Mouse (Mus musculus) intestine, postnatal 0 days (tissue): Measurements from ENCODE around the gene Shcbp1l. TPM values are rescaled to one million over a fixed set of nuclear protein-coding genes. Genes with fewer than 3 reads are reported as not detected.

ENCODE experiments used
- ATAC-seq: fragments of 200-750 bp; cut with Nextera tagmentation; 2 replicates; pipeline ENCODE4 v1.8.0; 2017; ENCODE audit warnings: mild to moderate bottlenecking, moderate TSS enrichment, moderate library complexity
- H3K27ac ChIP-seq: fragments of 300-500 bp; sonication (generic); 2 replicates; pipeline ENCODE4 v1.5.1; 2014; ENCODE audit warnings: mild to moderate bottlenecking, low read depth, low read length, moderate library complexity
- H3K27me3 ChIP-seq: fragments of 300-500 bp; sonication (generic); replicated peaks from 2 replicates; pipeline ENCODE4 v1.6.1; 2014; ENCODE audit warnings: low read length, mixed read lengths; ENCODE audit not compliant: control insufficient read depth, insufficient read depth
- H3K36me3 ChIP-seq: fragments of 300-500 bp; sonication (generic); 2 replicates; pipeline ENCODE4 v1.6.1; 2014; ENCODE audit warnings: mild to moderate bottlenecking, moderate library complexity; ENCODE audit not compliant: control insufficient read depth, insufficient read depth
- H3K4me1 ChIP-seq: fragments of 300-500 bp; sonication (generic); replicated peaks from 2 replicates; pipeline ENCODE4 v1.6.1; 2014; ENCODE audit warnings: antibody characterized with exemption, low read length, mixed read lengths; ENCODE audit not compliant: control insufficient read depth, insufficient read depth
- H3K4me2 ChIP-seq: fragments of 300-500 bp; sonication (generic); replicated peaks from 2 replicates; pipeline ENCODE4 v1.6.1; 2014; ENCODE audit warnings: low read depth, mild to moderate bottlenecking, moderate library complexity
- H3K4me3 ChIP-seq: fragments of 300-500 bp; sonication (generic); 2 replicates; pipeline ENCODE4 v1.5.1; 2014; ENCODE audit warnings: low read depth, low read length
- H3K9ac ChIP-seq: fragments of 300-500 bp; sonication (generic); 2 replicates; pipeline ENCODE4 v1.6.1; 2014; ENCODE audit warnings: mild to moderate bottlenecking, low read depth, low read length
- H3K9me3 ChIP-seq: fragments of 300-500 bp; sonication (generic); 2 replicates; pipeline ENCODE4 v1.6.1; 2016; ENCODE audit warnings: mixed run types; ENCODE audit not compliant: control insufficient read depth
- CTCF ChIP-seq: sonication (generic); IDR thresholded peaks from 2 replicates; pipeline ENCODE4 v1.5.1; 2016; ENCODE audit warnings: low read depth, mild to moderate bottlenecking, control low read depth, antibody characterized with exemption, moderate library complexity
- WGBS: fragments of 180-500 bp; shearing (Covaris S2); extraction: QIAGEN DNeasy Blood & Tissue Kit; methylation state at CpG from one replicate; pipeline ENCODE4 v1.1.7; 2014; 5-methylcytosine and 5-hydroxymethylcytosine counted together
- polyA plus RNA-seq: library from polyadenylated mRNA; unstranded; fragments of >200 nt; fragmentation: Nextera tagmentation; extraction: Ambion mirVana; gene quantifications from 2 replicates; pipeline ENCODE4 v1.2.1, GENCODE M21; 2015

Gene Shcbp1l
- polyA plus RNA-seq = 0.12 TPM in 1 of 2 replicates, not detected in the other

DNA sequence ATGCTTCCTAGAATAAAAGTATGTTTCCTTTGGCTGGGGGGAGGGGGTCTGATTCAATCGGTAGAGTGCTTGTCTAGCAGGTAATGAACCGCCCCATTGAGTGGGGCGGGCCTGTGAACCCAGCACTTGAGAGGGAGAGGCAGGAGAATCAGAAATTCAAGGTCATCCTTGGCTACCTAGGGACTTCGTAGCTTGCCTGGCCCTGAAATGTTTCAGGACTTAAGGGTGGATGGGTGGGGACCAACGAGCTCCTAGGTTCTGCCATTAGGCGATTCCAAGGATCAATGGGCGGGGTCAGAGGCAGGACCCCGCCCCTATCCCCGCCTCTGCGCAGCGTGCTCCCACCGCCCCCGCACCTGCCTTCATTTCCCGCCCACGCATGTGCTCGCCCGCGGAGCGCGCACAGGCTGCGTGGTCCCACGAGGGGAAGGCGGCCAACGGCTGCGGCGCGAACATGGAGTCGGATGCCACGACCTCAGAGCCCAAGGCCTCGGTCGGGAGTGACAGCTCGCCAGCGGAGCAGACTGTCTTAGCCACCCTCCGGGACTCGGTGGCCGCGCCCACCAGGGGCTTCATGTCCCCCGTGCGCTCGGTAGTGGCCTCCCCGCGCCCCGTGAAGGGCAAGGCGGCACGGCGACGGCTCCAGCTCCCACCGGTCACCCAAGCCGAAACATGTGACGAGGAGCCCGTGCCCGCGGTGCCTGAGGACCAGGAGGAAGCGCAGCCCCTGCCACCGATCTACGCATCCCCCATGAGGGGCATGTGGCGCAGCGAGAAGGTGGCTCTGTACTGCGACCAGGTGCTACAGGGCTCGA, at the start of gene Shcbp1l:
Gene Shcbp1l, plus strand, starts transcription at position 393 of the 815 bp plus-strand sequence.
- Histone ChIP-seq H3K36me3 (no peaks in the 10 kb centered on the region), H3K4me1 (0 out of 2 replicates have a peak, but pooled peaks cover 7% of the 10 kb centered on the region), H3K27me3 (peaks cover 10% of the 10 kb centered on the region; the same call in 1 of the 2 replicates), H3K27ac (no peak within 1 kb of the TSS), H3K9ac (peak within 1 kb of the TSS; percentile 45), H3K4me3 (peak within 1 kb of the TSS; percentile 42), H3K4me2 (peak within 1 kb of the TSS; percentile 90), H3K9me3 (no peaks in the 10 kb centered on the region)
- WGBS = 4% methylated on average over 60 of the region's 60 CpGs
- no peak; the same call in 1 of the 2 replicates for TF ChIP-seq CTCF
- ATAC-seq = peak; percentile 75

DNA sequence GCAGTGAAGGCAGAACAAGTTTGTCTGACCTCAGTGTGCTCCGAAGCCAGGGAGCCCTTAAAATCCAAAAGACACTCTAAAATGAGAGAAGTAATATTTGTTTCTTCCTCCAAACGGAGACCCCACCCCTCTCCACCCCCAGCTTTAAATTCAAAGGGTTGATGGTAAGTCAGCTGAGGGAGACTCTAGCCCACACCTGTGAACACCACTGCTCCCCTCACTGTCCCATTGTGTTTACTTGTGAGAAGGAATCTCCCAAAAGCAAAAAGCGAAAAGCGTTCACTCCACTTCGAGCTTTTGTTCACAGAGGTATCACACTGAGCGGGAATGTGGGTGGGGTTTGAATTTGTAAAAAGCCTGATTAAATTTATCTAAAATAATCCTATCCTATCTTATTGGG, 48.5 kb upstream of the Shcbp1l start:
- ATAC-seq = no peak
- H3K27ac ChIP-seq = no peak overlapping the region
- H3K4me3 ChIP-seq = no peak overlapping the region
- 42% methylated on average over 6 of the region's 6 CpGs for WGBS
- no peak for TF ChIP-seq CTCF
- no peak overlapping the region for H3K9ac ChIP-seq
- H3K36me3 ChIP-seq = no peaks in the 10 kb centered on the region
- no peaks in the 10 kb centered on the region for H3K4me1 ChIP-seq
- H3K4me2 ChIP-seq = no peak overlapping the region
- no peaks in the 10 kb centered on the region for H3K27me3 ChIP-seq
- H3K9me3 ChIP-seq = no peaks in the 10 kb centered on the region

GRCm38 (mm10) chr1:153378587-153378986, 46.4 kb upstream of the Shcbp1l start:
- Histone ChIP-seq H3K9me3 (no peaks in the 10 kb centered on the region), H3K4me3 (no peak overlapping the region), H3K27ac (no peak overlapping the region), H3K4me2 (no peak overlapping the region), H3K4me1 (no peaks in the 10 kb centered on the region), H3K36me3 (no peaks in the 10 kb centered on the region), H3K27me3 (no peaks in the 10 kb centered on the region), H3K9ac (no peak overlapping the region)
- WGBS = 50% methylated on average over 6 of the region's 6 CpGs
- ATAC-seq = no peak
- no peak for TF ChIP-seq CTCF

GRCm38 (mm10) chr1:153379832-153380231, 45.1 kb upstream of the Shcbp1l start:
- no peak overlapping the region for H3K4me3 ChIP-seq
- H3K36me3 ChIP-seq = no peaks in the 10 kb centered on the region
- ATAC-seq = no peak
- no peak overlapping the region for H3K4me2 ChIP-seq
- H3K4me1 ChIP-seq = no peaks in the 10 kb centered on the region
- no peak for TF ChIP-seq CTCF
- no peaks in the 10 kb centered on the region for H3K27me3 ChIP-seq
- no peak overlapping the region for H3K27ac ChIP-seq
- WGBS = 70% methylated on average over 5 of the region's 5 CpGs
- H3K9ac ChIP-seq = no peak overlapping the region
- no peaks in the 10 kb centered on the region for H3K9me3 ChIP-seq

- no peaks in the 10 kb centered on the region for H3K27me3 ChIP-seq
- H3K27ac ChIP-seq = no peak overlapping the region
- H3K9me3 ChIP-seq = no peaks in the 10 kb centered on the region
- no peak for ATAC-seq
- H3K36me3 ChIP-seq = no peaks in the 10 kb centered on the region
- H3K9ac ChIP-seq = no peak overlapping the region
- 89% methylated on average over 9 of the region's 9 CpGs for WGBS
- H3K4me1 ChIP-seq = no peaks in the 10 kb centered on the region
- H3K4me2 ChIP-seq = no peak overlapping the region
- no peak for TF ChIP-seq CTCF
- no peak overlapping the region for H3K4me3 ChIP-seq
Measured at GRCm38 (mm10) chr1:153380746-153381282, 44.1 kb upstream of the Shcbp1l start.

DNA sequence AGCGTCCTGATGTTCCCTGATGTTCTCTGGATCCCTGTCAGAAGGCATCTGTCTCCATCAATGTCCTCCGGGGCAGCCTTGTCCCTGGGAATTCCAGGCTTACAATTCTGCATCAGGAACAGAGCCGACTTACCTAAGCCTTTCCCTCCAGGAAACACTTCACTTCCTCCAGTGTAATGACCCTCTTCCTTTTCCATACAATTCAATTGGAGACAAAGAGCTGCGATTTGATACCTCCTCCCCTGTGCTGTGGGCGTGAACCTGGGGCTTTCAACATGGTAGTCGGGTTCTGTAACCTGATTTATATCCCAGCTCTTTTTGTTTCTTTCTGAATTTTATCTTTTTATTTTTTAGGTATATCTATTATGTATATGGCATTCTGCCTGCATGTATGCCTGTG, 39.9 kb upstream of the Shcbp1l start:
- Histone ChIP-seq H3K4me3 (no peak overlapping the region), H3K36me3 (no peaks in the 10 kb centered on the region), H3K9me3 (no peaks in the 10 kb centered on the region), H3K9ac (no peak overlapping the region), H3K27me3 (no peaks in the 10 kb centered on the region), H3K4me2 (no peak overlapping the region), H3K27ac (no peak overlapping the region), H3K4me1 (no peaks in the 10 kb centered on the region)
- ATAC-seq = no peak
- WGBS = 73% methylated on average over 6 of the region's 6 CpGs
- no peak for TF ChIP-seq CTCF
